15 mouse cellular contexts compared by ENCODE assay signal in the genomic region with DNA sequence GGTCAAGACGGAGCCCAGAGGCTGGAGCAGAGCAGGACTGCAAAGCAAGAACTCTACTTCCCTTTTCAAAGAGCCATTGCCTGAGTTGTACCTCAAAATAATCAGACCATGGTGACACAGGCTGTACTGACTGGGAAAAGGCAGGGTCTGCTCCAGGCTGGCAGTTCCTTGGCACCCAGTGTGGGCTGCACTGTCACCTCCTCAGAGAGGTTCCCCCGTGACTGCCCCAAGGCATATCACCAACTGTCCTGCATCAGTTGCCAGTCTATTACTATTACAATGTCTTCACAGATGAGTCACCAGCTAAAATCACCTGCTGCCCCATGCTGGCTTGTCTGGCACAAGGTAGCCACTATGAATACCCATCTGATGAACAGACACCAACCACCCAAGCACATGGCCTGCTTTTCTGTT.
DNase-seq lines count a peak whose midpoint lies in the region; ATAC-seq and TF ChIP-seq lines count a peak whose summit lies in the region.
"Had no signal": no experiment of that assay in that cellular context is flagged by ENCODE, and none has a peak within 500 bp of the region (broad histone marks: within the 10 kb centered on the region; RNA-seq: fewer than 3 reads in every experiment).

No protein-coding gene starts in this region.

- H3K27ac ChIP-seq in gastrocnemius, adult 2 months = peak overlapping the region; percentile 84
- H3K27ac ChIP-seq in neural tube, embryonic 15.5 days (replicated peaks) = no peak overlapping the region
- H3K27ac ChIP-seq: embryonic facial prominence, embryonic 12.5 days; heart, adult 2 months; hindbrain, embryonic 10.5 days; limb, embryonic 12.5 days; stomach, postnatal 0 days had no signal

- ATAC-seq in neural tube, embryonic 15.5 days (ENCODE audit: low FRiP score) = no peak
- no peak for ATAC-seq in CD4-positive, CD25-positive, alpha-beta regulatory T cell, adult 4 months

- H3K4me3 ChIP-seq in gastrocnemius, adult 2 months = peak overlapping the region; percentile 54
- H3K4me3 ChIP-seq in neural tube, embryonic 15.5 days (replicated peaks) = no peak overlapping the region
- H3K4me3 ChIP-seq: embryonic facial prominence, embryonic 12.5 days; heart, adult 2 months; hindbrain, embryonic 10.5 days; limb, embryonic 12.5 days had no signal

- no peak for TF ChIP-seq CTCF in gastrocnemius, adult 2 months (IDR thresholded peaks at IDR 0.05)

- no peaks in the 10 kb centered on the region for H3K9me3 ChIP-seq in neural tube, embryonic 15.5 days (replicated peaks)
- H3K9me3 ChIP-seq: embryonic facial prominence, embryonic 12.5 days; hindbrain, embryonic 10.5 days; limb, embryonic 12.5 days had no signal

- WGBS in neural tube, embryonic 15.5 days = 76% methylated on average over 2 of the region's 2 CpGs

- 0 out of 2 replicates have a peak overlapping the region, but pooled peaks have one; percentile 20 for H3K9ac ChIP-seq in neural tube, embryonic 15.5 days (replicated peaks)
- H3K9ac ChIP-seq: embryonic facial prominence, embryonic 12.5 days; limb, embryonic 12.5 days had no signal

- H3K36me3 ChIP-seq in neural tube, embryonic 15.5 days = no peaks in the 10 kb centered on the region
- H3K36me3 ChIP-seq: embryonic facial prominence, embryonic 12.5 days; hindbrain, embryonic 10.5 days; limb, embryonic 12.5 days had no signal

- H3K27me3 ChIP-seq in neural tube, embryonic 15.5 days (replicated peaks) = peaks cover 5% of the 10 kb centered on the region; the same call in 1 of the 2 replicates

- intact Hi-C loops in gastrocnemius, adult 2 months (cut with DNase I) = no loop called here

- no peak overlapping the region for H3K4me2 ChIP-seq in neural tube, embryonic 15.5 days

- DNase-seq in gastrocnemius, adult 2 months = peak; percentile 55
- DNase-seq in gastrocnemius, postnatal 10 days = no peak
- no peak for DNase-seq in neural tube, embryonic 10.5 days (ENCODE audit: extremely low spot score, low spot score)
- DNase-seq in cerebellum, postnatal 14 days = peak; percentile 45 to 46
- no peak for DNase-seq in layer of hippocampus, adult 8-10 months (ENCODE audit: low spot score in 2 of 2)
- DNase-seq in layer of hippocampus, adult 18-20 months (ENCODE audit: low spot score in 2 of 2) = no peak
- DNase-seq: heart, adult 2 months; kidney, adult 9 months; lung, postnatal 14 days had no signal

- peaks cover 18% of the 10 kb centered on the region for H3K4me1 ChIP-seq in neural tube, embryonic 15.5 days

Comparison
In these comparisons a context has a peak if more than half of its experiments do, and no peak if none do; other contexts are left out.
1. DNase-seq: peak in gastrocnemius, adult 2 months (single experiment) and cerebellum, postnatal 14 days (2 of 2); none in gastrocnemius, postnatal 10 days (single experiment), neural tube, embryonic 10.5 days (single experiment), layer of hippocampus, adult 8-10 months (0 of 2) and layer of hippocampus, adult 18-20 months (0 of 2).